Mouse (Mus musculus) kidney, adult 11 months (tissue): Measurements from ENCODE around the gene Cpne5.

ENCODE experiments used
- DNase-seq: peaks from one replicate; pipeline ENCODE4 v3.0.0; 2022

The Cpne5 gene

DNA sequence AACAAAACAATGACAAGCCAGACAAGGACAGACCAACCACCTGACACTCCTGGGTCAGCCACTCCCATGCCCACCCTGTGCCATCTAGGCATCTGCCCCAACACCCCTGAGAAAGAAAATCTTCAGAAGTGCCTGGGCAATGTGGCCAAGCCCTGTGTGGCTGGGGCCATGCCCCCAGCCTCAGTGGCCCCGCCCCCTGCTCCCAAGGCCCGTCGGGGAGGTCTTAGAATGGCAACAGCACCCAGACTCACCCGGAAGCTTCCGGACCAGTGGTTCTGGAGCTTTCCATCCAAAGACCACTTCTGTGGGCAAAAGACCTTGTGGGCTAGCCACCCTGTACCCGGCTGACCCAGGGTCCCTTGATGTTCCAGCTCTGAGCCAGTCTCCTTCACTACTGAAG, 35.4 kb downstream of the Cpne5 start:
- DNase-seq = no peak

DNA sequence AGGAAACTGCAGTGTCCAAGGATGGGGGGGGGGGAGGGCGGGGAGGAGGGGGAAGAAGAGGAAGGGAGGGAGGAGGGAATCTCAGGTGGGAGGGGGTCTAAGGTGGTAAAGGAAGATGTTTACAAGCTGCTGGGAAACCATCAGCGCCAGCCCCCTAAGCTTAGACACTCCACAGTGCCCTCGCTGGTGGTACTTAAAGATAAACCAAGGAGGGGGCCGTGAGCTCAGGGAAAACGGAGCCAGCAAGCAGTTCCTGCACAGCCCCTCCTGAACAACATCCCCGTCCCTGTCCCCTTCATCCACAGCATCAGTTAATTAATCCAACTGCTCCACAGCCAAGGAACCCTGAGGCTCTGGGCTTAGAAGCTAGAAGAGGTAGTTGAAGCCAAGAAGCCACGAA, 38.1 kb downstream of the Cpne5 start:
- DNase-seq = no peak

DNA sequence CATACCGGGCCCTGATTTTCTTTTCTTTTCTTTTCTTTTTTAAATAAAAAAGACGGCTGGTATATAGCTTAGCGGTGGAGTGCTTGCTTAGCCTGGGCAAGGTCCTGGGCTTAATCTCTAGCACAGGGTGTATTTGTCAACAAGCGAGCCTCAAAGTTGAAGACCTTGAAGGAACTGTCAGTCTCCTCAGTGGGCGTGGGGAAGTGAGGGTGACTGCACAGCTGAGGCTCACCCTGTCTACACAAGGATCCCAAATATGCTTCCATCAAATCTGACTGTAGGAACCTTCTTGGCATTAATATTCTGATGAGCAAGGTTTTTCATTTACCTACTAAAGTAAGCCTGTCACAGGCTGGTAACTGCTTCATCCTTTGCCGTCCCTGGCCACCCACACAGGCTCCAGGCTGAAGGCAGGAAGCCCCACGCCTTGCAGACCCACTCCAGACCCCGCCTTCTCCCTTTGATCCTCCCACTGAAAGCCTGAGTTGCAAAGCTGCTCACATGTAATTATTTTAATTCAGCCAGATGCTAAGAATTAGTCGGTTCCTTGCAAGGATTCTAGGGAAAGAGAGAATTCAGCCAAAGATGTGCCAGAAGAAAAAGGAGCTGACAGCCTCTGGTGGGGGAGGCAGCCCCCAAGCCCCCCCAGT, 38.7 kb downstream of the Cpne5 start:
- no peak for DNase-seq

DNA sequence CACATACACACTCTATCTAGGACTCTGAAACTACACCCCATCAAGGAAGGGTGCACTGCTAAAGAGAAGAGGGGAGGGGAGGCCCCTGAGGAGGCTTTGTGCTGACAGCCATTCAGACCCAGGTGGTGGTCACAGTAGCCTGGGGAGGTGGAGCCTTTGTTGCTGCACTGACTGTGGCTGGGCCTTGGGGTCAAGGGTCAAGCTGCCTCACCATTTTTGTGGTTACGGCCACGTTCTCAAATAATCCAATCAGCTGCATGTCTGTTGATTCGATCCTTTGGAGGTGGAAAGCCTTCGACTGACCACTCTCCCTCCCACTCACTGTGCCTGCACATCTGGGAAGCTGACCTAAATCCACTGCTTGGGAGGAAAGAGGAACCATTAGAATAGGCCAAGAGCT, 42.4 kb downstream of the Cpne5 start:
- no peak for DNase-seq

DNA sequence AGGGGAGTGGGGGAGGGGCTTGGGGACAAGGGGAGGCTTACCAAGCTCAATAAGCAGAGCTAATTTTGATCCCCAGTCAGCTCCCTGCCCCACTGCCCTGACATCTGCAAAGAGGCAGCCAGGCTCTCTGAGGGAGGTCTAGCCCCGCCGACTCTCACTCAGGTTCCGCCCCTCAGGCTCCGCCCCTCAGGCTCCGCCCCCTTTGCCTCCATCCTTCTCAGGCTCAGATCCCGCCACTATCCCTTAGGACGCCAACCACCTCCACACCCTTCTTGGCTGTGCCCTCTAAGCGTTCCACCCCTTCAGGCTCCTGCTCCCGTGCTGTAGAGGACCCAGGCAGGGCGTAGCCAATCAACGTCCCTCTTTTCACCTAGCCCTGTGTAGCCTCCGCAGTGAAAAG, 49.0 kb downstream of the Cpne5 start:
- DNase-seq = no peak

DNA sequence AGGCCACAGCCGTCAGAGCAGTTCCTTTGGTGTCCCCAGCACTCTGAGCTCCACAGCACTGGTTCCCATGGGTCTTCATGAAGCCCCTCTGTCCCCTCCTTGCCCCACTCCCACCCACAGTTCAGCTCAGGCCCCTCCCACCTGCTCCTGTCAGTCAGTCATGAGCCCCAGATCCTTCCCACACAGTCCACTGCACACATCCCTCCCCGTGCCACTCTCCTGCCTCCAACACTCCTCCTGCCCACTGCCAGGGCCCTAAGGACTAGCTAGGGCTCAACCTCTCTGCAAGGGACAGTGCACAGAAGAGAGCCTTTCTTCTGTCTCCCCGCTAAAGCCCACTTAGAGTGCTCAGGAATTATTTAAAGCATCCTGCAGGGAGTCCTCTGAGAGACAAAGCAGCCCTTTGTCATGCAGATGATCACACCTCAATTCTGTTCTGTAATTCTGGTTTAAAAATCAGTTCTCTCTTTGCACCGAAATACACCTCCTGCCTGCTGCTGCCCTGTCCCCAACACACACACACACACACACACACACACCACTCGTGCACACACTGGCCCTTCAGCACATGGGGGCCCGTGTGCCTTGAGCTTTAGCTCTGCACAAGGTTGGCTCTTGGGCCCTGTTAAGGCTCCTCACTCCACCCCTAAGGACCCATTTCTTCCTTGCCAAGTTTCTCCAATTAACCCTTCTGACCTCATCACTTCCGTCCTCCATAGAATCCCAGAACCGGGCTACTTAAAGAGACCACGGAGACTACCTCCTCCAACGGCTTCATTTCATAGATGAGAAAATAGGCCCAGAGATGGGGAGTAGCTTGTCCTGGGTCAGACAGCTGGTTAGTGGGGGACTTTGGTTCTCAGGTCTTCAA, 50.7 kb downstream of the Cpne5 start:
- DNase-seq = no peak

DNA sequence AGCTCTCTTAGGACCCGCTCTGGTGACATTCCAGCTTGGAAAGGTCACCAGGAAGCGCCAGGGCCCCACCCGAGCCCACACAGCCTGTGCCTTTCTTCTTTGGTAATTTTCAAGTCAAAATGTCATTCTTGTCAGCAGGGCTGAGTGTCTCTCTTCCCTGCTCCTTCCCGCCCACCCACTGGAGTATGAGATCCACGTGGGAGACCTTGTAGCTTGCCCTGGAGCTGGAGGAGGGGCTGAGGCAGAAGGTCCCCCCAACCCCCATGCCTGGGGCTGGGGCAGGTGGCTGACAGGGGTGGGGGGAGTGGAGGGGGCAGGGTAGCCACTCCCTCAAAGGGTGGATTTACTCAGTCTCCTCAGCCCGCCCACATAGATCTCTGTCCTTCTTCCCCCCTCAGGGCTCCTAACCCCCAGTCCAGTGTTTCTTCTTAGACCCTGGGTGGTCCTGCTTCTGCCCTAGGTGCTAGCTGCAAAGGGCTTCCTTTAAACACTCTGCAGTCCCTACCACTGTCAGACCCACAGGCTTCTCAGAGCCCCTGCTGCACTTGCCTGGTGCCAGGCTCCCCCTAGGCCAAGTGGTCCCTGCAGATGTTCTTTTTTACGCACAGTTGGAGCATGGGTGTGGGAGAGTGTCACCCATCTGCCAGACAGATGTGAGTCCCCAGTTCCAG, 52.5 kb downstream of the Cpne5 start:
- no peak for DNase-seq

DNA sequence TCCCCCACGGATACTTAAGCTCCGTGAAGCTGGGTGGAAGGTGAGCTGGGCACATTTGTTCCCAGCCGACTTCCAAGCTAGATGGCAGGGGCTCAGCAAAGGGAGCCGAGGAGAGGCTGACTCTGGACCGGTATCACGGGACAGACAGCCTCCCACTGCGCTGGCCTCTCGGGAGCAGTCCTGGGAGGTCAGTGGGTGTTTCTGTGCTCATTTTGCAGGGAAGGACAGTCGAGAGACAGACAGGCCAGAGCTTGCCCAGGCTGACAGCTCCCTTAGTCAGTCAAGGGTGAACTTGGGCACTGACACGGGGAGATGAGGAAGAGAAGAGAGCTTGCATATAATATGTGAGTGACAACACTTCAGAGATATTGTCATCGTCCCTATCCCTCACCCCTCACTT, 54.8 kb downstream of the Cpne5 start:
- DNase-seq = no peak

DNA sequence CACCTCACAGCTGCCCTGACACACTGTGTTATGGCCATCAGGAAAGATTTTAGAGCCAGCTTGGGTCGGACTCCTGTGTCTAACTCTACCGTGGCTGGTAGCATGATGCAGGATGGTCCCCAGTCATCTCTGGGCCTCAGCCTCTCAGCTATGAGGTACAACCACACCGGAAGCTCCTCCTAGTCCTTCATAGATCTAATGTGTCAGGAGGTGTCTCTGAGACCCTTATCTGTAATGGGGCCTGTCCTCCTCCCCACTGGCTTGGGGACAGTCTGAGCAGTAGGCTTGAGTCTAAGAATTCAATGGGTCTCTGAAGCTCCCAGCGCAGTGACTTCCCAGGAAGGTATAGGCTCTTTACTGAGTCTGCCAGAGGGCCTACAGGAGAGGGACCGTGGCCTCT, 56.2 kb downstream of the Cpne5 start:
- DNase-seq = no peak

DNA sequence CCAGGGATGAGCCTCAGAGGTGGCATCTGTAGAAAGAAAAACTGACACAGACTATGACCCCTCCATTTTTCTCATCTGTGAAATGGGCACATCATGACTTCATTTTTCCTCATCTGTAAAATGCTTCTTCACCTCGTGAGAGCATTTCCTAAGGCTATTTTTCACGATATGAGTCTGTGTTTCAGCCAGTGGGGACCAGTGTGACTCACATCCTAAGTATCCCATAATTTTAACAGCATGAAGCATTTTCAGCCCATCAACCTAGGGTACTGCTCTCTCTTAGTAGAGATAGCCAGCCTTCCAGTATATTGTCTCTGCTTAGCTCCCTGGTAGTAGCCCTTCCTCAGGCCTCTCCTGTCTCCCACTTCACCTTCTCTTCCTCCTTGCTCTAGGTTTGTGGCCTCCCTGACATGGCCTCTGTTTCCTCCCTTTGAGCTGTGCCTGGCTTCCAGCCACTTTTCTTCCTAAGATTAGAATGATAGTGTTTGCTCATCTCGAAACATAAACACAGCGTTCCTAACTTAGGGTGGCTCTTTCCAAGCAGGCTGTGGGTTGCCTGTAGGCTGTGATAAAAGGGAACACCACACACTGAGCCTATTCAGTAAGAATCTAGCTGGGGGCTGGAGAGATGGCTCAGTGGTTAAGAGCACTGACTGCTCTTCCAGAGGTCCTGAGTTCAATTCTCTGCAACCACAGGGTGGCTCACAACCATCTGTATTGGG, 57.4 kb downstream of the Cpne5 start:
- no peak for DNase-seq

DNA sequence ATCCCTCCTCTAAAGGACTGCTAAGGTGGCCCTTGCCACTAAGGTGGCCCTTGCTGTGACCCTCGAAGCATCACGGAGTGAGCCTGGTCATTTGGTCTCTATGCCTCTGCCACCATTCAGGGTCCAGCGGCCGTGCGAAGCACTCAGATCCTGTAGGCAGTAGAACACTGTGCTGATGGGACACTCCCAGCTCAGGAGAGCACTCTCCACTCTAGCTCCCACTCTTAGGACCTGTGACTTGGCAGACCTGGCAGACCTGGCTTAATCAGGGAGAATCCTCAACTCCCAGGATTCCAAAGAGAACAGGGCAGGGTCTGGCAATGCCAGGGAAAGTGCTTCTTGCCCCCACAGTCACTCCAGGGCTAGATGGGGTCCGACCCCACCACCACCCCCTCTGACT, 58.0 kb downstream of the Cpne5 start:
- no peak for DNase-seq

DNA sequence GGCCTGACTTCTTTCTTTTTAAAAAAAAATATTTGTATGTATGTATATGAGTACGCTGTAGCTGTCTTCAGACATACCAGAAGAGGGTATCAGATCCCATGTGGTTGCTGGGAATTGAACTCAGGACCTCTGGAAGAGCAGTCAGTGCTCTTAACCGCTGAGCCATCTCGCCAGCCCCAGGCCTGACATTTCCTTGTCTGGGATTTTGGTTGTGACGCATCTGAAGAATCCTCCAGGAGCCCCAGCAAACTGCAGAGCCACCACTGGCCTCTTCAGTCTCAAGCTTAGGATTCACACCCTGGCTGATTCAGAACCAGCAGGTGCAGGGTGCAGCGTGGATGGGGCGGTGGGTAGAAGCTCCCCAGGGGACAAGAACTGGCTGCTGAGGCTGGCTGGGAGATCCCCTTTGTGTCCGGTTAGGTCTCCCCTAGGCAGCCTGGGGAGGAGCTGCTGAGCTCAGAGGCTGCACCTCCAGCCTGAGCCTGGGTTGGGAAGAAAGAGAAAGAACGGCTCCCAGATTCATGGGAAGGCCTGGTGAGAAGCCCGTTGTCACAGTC, 59.4 kb downstream of the Cpne5 start:
- no peak for DNase-seq

DNA sequence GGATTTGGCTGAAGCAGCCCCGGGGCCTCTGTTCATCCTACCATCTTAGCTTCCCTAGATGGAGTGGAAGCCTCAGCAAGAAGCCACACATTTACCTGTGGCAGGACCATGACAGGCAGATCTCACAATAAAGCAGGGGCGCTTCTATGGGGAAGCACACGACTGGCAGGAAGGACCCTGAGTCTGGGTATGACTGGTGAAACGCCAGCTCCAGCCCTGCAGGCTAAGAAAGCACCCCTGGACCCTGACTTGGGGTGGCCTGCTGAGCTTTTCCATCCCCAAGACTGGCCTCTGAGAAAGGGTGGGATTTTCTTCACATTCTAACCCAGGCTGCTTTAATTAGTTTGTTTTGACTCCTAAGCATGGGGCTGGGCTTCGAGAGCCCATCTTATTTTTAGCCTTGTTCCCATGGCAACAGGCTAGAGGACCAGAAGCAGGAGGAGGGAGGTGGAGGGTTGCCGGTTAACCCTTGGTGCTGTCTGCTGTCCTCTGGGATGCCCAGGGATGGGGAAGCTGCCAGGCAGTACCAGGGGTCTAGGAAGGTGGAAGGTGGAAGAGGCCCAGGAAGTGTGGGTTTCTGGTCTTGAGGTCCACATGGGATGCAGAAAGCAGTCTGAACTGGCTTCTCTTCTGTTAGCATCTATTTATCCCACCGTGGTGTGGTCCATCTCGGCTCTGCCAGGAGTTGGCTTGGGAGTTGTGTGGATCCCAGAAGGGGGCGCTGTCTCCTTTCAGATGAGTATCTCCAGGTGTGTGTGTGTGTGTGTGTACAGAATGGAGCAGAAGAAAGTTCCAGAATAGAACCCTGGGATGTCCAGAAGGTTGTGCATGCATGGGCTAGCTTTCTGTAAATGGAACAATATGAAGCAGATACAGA, 61.3 kb downstream of the Cpne5 start:
- DNase-seq = no peak

DNA sequence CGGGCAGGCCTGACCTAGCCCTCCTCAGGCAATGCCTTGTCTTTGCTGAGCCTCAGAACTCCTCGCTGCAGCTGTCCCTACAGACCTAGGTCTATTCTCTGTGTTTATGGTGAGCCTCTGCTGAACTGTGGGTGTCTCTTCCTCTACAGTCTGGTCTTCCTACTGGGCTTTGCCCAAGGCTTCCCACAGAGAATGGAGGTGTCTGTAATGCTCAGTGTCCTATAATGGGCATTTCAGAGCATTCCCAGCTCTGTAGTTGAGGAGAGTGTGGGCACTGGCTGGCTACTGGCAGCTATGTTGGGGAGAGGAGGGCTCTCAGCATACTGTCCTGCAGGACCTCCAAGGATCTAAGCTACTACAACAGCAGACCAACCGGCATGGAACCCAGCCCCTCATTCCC, 62.3 kb downstream of the Cpne5 start:
- no peak for DNase-seq

DNA sequence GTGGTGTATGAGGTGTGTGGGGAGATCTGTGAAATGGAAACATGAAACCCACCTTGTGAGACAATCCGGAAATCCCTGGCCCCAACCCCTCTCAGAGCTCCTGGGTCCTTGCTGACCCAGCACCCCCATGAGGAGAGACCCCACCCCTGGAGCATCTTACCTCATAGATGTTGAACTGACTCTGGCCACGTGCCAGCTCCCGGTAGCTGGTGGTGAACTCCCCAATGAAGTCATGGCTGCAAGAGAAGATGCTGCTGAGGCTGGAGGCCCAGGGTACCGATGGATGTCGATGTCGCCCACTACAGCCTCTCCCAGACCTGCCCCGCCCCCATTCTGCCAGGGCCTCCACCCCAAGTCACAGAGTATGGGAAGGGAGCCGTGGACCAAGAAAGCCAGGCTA, 64.8 kb downstream of the Cpne5 start:
- no peak for DNase-seq

DNA sequence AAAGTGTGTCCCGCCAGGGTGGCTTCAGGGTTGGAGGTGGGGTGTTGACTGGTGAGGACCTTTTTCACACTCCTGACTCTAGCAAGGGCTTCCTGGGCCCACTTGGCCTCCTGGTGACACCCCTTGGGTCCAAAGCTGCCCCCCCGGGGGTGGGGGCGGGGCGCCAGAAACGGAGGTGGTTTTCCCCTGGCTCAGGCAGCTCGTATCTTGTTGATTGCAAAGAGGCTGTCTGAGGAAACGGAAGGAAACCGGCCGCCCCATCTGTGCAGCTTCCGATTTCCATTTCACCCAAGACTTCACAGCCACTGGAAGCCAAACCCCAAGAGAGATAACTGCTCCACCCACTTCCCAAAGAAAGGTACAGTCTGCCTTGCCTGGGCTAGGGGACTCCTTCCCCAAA, 65.9 kb downstream of the Cpne5 start:
- DNase-seq = no peak

DNA sequence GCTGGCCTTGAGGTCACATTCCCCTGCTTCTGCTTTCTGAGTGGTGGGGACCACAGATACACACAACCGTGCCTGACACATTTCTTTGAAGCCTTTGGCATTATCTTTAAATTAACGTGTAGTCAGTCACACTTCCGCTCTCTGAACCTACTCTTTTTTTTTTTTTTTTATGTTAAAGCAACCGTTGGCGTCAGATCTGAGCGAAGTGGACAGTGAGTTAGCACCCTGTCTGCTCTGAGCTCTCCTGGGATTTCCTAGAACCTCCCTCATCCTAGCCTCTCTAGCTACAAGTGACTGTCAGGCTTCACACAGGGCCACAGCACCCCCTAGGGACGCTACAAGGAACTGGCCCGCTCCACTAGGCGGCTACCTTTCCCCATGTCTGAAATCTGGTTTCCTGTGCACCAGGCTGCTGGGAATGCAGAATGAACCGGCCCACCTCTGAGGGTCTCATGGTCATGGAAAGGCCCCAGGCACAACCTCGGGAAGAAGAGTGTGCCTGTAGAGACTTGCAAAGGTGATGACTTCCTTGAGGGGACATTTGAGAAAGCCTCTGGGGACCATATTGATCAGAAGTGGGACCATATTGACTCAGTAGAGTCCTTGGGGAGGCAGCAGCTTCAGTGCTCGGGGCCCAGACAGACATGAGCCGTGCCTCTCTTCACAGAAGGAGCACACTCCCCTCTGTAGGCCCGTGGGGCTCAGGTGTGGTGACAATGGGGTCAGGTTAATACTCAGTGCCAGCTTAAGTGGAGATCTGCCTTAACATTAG, 66.8 kb downstream of the Cpne5 start:
- DNase-seq = peak; percentile 80

DNA sequence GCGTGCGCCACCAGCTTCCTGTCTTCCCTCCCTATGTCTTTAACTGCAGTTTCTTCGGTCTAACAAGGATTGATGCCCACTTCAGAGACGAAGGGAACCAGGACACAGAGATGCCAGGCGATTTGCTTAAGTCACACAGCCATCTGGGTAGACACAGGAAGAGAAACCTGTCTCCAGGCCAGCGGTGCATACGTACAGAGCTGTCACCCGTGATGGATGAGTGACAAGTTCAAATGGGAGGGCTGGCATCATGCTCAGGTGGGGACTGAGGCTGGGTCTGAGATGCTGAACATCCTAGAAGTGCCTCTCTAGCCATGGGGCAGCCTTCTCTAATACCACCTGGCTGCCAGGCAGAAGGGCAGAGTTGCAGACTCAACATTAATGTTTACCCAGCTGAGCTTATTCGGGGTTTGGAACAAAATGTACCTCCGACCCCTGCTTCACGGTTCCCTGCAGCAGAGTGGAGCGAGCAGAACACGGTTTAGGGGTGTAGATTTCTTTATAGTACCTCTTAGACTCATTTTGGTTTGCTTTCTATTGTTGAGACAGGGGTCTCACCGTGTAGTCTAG, 67.5 kb downstream of the Cpne5 start:
- peak; percentile 46 for DNase-seq

DNA sequence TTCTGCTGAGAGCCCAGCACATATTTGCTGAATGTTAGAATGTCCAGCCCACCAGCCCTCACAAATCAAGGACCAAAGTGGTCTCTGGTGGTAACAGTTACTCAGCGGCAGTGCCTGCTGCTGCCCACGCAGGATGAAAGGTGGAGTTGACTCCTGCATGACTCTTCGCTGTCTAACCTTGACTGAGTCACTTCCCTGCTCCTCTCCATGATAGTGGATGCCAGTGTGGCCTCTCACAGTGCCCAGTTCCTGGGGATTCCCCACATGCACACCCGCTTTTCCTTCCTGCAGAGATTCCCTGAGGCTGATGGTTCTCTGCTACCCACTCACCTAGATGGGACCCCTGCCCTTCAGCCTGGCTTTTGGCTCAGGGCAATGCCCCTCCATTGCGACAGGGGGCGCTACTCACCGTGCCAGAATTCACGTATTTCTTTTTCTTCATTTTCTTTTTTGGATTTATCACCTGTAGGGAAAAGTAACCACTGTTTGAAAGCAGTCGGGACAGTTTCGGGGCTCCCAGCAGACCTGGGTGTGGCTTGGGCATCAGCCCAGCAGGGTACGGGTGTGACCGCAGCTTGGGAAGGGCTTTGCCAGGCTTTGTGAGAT, 68.9 kb downstream of the Cpne5 start:
- no peak for DNase-seq

DNA sequence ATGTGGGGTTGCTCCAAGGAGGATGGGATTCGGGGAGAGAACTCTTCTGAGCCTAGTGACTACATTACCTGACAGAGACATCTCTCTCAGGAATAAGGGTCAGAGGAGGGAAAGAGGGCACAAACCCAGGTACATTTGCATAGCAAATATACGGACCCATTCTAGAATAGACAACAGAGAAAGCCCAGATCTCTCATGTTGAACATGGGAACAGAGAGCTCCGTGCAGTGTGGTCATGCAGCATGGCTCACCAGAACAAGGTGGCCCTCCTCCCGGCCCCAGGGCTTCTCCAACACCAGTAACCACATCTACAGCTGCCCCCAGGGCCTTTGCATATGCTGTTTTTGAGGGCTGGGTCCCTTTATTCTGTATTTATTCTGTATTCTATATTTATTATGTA, 69.5 kb downstream of the Cpne5 start:
- no peak for DNase-seq
